Mouse (Mus musculus) liver (tissue): ENCODE measurements at regions not wholly inside any gene's neighbourhood (a gene's known extent, or its start where the extent isn't known, plus 50 kb on each side); places are given as distances from the start of the nearest gene placed in this dataset.
A peak's percentile ranks its signal among the peaks of the same experiment; 100 is the strongest.

ENCODE experiments used
- DNase-seq: peaks from one replicate; pipeline ENCODE4 v3.0.0-alpha.2; 2020; ENCODE audit warnings: mixed read lengths

DNA sequence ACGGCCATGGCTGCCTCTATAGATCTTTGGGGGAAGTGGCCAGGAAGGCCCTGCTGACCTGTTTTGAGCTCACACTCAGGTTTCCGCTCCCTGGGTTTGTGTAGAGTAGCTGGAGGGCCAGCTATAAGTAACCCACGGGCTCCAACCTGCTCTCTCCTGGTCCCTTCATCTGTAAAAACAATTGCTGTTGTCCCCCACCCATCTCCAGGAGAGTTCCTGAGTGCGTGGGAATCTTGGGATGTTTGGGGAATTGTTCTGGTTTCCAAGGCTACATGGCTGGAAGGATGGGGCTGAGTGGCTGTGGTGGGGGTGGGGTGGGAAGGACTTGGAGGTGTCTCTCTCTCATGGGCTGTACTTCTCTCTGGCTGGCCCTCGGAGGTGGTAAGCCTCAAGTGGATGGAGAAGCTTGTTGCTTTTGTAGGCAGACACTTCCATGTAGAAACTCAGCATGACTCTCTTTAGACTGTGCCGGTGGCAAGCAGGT lies 86.0 kb downstream of the Ackr3 start:
- peak; percentile 65 for DNase-seq

GRCm38 (mm10) chr1:90290428-90291197 lies 86.8 kb downstream of the Ackr3 start:
- DNase-seq = no peak

GRCm38 (mm10) chr1:90291256-90291655 lies 87.5 kb downstream of the Ackr3 start:
- peak; percentile 69 for DNase-seq

- DNase-seq = no peak
Observed at GRCm38 (mm10) chr1:90297751-90298150, 94.0 kb downstream of the Ackr3 start.

DNA sequence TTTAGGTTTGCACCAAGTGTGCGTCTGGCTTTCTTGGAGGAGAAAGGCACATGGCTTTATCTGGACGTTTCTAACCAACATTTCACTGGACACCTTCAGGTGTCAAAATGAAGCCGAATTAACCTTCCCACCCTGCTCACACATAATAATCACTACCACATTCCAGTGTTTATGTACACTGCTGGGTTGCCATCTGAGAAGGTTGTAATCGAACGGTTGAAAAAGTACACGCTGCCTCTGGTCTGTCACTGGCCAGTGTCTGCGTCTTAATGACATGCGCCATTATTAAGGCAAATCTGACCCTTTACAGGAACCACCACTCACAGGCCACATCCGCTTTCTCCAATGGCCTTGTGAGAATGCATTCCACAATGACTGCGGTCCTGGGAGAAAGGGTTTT lies 96.4 kb downstream of the Ackr3 start:
- no peak for DNase-seq

- DNase-seq = no peak
Observed at GRCm38 (mm10) chr1:90304331-90304730, 100.6 kb downstream of the Ackr3 start.

- DNase-seq = no peak
Observed at GRCm38 (mm10) chr1:90311016-90311415, 107.2 kb downstream of the Ackr3 start.

DNA sequence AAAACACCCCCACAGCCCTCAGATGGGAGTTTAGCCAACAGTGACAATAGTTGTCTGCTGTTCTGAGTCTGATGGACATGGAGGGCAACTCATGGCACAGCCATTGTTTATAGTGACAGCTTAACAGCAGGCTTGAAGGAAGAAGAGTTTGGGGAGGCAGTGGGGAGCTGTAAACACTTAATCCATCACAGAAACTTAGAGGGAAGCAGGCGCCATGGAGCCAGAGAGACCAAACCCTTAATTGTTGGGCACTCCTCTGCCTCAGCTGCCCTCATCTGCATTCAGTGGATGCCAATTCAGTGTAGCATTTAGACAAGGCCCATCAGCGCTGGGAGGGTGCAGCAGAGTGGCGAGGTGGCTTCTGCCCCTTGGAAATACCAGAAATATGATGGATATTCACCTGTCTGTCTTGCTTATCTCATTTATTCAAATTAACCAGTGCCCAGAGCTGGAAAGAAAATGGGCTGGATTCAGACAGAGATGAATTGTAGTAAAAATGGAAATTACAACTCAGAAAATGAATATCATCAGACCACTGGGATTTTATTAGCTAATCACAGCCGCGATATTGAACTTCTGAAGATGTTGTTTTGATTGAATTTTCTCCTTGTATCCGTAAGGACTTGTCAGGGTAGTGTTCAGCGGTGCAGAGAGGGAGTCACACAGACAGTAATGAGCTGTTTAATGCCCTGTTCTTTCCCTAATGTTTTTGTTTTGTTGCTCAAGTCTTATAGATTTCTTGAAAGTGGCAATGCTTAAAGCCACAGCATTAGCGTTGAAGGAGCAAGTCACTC lies 108.1 kb downstream of the Ackr3 start:
- no peak for DNase-seq

DNA sequence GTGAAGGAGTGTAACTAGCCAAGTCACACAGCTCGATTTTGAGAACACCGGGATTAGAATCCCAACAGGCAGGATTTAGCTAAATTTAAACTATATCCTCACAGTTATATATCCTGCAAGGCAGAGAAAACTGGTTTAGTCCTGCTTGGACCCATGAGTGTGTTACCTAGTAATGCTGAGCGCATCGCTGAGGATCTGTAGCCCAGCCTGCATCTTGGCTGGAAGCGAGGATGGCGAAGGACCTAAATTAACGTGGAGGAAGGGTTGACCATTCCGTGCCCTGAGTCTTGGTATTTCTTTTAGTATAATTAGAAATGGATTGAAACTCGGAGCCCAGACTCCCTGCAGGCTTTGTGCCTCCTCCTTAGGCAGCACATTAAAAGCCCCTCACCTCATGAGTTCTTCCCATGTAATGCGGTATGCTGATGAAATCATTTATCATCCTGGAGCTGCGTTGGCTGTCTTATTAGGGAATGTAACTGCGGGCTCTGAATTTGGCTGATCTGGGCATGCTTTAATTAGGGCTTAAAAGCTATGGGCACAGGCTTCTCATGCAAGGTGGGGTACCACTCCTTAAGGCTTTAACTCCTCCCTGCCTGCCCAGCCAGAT lies 110.1 kb downstream of the Ackr3 start:
- DNase-seq = no peak

DNA sequence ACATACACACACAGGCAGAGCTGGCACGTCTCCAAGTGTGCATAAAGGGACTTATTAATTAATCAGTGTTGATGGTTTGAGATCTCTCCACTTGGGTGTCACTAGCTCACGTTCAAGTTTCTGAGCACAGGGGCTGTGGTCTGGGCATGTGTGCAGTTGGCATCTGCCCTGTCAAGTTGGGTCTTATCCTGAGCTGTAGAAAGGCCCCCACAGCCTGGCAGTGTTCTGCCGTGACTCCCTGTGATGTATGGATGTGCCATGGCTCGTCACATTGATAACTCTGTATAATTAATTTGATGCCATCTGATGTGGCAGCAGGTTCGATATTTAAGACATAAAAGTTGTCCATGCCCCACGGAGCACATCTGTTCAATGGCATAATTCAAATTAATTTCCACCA lies 114.1 kb downstream of the Ackr3 start:
- no peak for DNase-seq

GRCm38 (mm10) chr1:90318502-90318901 lies 114.7 kb downstream of the Ackr3 start:
- no peak for DNase-seq

- DNase-seq = no peak
Observed at GRCm38 (mm10) chr1:90320518-90320917, 116.7 kb downstream of the Ackr3 start.

DNA sequence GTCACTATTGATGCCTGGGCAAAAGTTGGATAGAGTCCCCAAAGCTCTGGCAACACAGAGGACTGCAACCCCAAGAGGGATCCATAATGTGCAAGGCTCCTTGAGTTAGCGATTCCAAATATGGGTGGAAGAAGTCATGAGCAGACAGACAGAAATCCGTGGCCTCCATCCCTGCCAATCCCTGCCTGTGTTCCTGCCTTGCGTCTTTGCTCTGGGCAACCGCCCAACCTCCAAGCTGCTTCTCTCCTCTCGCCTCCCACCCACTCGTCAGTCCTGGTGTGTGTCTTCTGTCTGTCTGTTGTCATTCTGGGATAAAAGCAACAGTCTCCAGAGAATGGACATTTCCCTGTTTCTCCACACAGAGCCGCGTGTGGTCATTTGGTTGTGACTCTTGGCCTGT lies 117.7 kb downstream of the Ackr3 start:
- DNase-seq = no peak

- DNase-seq = no peak
Observed at GRCm38 (mm10) chr1:90327237-90327636, 123.5 kb downstream of the Ackr3 start.

- no peak for DNase-seq
Observed at GRCm38 (mm10) chr1:90332531-90332930, 128.8 kb downstream of the Ackr3 start.

DNA sequence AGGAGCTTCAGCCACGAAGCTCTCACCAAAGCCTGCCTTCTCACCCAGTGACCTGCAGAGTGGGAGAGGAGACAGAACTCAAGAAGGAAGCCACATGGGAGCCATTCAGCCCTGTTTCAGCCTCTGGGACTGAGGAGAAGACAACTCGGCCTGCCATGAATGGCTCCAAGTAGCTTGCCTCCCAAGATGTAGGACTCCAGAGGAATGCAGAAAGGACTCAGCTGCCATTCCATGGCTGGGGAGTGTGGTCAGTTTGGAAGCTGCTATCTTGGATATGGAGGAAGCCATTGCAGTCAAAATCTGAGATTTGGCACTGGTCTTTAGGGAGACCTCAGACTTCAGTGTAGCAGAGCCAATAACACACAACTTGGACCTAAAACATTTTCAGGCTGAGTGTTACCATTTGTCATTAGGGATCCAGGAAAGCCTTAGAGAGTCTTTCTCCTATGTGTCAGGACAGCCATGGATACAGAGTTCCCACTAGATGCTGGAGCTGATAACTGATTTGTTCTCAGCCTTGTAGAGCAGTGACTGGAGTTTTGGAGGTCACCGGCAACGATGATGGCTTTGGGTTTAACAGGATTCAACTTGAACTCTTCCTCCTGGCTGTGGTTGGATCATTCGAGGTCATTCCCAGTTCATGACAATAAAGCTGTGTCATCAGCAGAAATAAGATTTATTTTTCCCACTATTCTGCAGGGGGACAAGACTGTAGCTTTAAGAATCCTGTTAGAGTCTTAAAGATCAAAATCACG lies 130.1 kb downstream of the Ackr3 start:
- DNase-seq = no peak

GRCm38 (mm10) chr1:90335001-90335747 lies 131.4 kb downstream of the Ackr3 start:
- DNase-seq = peak; percentile 49

DNA sequence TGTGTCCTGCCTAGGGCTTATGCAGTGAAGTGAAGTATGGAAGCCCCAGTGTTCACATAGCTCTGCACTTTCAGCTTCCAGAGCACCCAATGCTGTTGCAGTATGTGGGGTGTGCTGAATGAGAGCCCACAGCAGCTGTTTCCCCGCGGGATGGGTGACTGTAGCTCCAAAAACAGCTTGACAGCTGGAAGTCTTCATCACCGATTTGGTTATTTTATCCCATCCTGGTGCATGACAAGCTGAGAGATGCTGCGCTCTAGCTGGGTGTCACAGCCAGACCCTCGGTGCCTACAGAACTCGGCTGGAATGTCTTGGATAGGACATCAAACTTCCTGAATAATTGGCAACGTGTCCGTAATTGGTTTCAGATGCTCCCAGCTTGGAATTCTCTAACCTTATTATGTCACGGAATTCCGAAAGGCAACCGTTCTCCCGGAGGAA lies 134.1 kb downstream of the Ackr3 start:
- no peak for DNase-seq

GRCm38 (mm10) chr1:90342346-90342745 lies 138.6 kb downstream of the Ackr3 start:
- no peak for DNase-seq

- no peak for DNase-seq
Observed at GRCm38 (mm10) chr1:90343492-90343891, 139.7 kb downstream of the Ackr3 start.

DNA sequence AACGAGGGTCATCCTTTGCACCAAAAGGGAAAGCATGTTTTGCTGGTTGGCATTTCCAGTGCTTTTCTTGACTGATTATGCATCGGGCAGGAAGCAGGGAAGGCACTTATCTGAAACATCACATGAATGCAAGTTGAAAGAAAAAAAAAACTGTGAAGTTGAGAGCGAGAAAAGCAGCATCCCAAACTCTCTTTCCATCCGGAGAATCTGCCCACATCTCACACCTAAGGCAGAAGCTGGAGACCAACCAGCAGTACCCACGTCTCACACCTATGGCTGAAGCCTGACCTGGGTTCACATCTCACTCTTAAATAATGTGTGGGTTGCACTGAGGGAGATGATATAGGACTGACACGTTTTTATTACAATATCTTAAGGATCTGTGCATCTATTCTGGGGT lies 143.3 kb downstream of the Ackr3 start:
- no peak for DNase-seq

DNA sequence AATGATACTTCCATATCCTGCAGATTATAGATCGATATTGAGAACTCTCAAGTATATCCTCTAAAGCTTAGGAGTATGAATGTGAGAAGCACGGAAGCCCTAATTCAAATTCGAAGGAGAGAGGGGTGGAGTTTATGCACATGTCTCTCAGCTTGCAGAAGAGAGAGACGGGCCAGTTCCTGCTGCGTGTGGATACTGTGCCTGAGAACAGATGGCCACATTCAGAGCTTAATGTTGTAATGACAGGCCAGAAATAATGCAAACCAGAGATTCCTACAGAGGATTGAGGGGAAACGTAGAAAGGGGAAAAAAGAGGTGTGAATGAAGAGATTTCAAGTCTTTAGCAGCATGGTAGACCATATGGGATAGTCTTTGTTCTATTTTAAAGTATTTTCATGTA lies 145.8 kb downstream of the Ackr3 start:
- no peak for DNase-seq
